Mouse (Mus musculus) forebrain, embryonic 15.5 days (tissue): ENCODE results near the gene Chmp6. TPM values are rescaled to one million over a fixed set of nuclear protein-coding genes. Genes with fewer than 3 reads are reported as not detected.

Experiments
- ATAC-seq: fragments of 200-750 bp; cut with Nextera tagmentation; replicated peaks from 2 replicates; pipeline ENCODE4 v1.8.0; 2017; ENCODE audit warnings: mild to moderate bottlenecking, moderate TSS enrichment, moderate library complexity
- H3K27ac ChIP-seq: fragments of 300-500 bp; sonication (generic); replicated peaks from 2 replicates; pipeline ENCODE4 v1.5.1; 2015; ENCODE audit warnings: mild to moderate bottlenecking, inconsistent platforms
- H3K27me3 ChIP-seq: fragments of 300-500 bp; sonication (generic); 2 replicates; pipeline ENCODE4 v1.6.1; 2015; ENCODE audit warnings: inconsistent platforms
- H3K36me3 ChIP-seq: fragments of 300-500 bp; sonication (generic); 2 replicates; pipeline ENCODE4 v1.6.1; 2015; ENCODE audit warnings: mild to moderate bottlenecking, inconsistent platforms
- H3K4me1 ChIP-seq: fragments of 300-500 bp; sonication (generic); 2 replicates; pipeline ENCODE4 v1.6.1; 2015; ENCODE audit warnings: inconsistent platforms
- H3K4me2 ChIP-seq: fragments of 300-500 bp; sonication (generic); replicated peaks from 2 replicates; pipeline ENCODE4 v1.6.1; 2015; ENCODE audit warnings: mild to moderate bottlenecking, inconsistent platforms
- H3K4me3 ChIP-seq: fragments of 300-500 bp; sonication (generic); 2 replicates; pipeline ENCODE4 v1.5.1; 2015; ENCODE audit warnings: mild to moderate bottlenecking, inconsistent platforms
- H3K9ac ChIP-seq: fragments of 300-500 bp; sonication (generic); replicated peaks from 2 replicates; pipeline ENCODE4 v1.6.1; 2015; ENCODE audit warnings: mild to moderate bottlenecking, inconsistent platforms
- H3K9me3 ChIP-seq: fragments of 300-500 bp; sonication (generic); 2 replicates; pipeline ENCODE4 v1.6.1; 2016; ENCODE audit warnings: inconsistent platforms
- WGBS: fragments of 180-500 bp; shearing (Covaris S2); methylation state at CpG from one replicate; pipeline ENCODE4 v1.1.7; 2015; ENCODE audit warnings: mixed read lengths; 5-methylcytosine and 5-hydroxymethylcytosine counted together
- polyA plus RNA-seq: library from polyadenylated mRNA; unstranded; fragments of >200 nt; fragmentation: Nextera tagmentation; extraction: Ambion mirVana; gene quantifications from 2 replicates; pipeline ENCODE4 v1.2.1, GENCODE M21; 2015

The Chmp6 gene
- polyA plus RNA-seq, result 94.2 and 95.7 TPM in 2 replicates

GRCm38 (mm10) chr11:119913291-119913934 is at the start of gene Chmp6:
Chmp6 (plus strand) TSS chr11:119913441.
- peak within 1 kb of the TSS; percentile 94 for H3K4me3 ChIP-seq

GRCm38 (mm10) chr11:119866837-119867236 is 46.4 kb upstream of the Chmp6 start:
- H3K4me1 ChIP-seq, result 0 out of 2 replicates have a peak, but pooled peaks cover 1% of the 10 kb centered on the region
- WGBS, result 84% methylated on average over 6 of the region's 6 CpGs
- H3K4me2 ChIP-seq, result no peak overlapping the region
- no peaks in the 10 kb centered on the region for H3K27me3 ChIP-seq
- 0 out of 2 replicates have a peak, but pooled peaks cover 2% of the 10 kb centered on the region for H3K36me3 ChIP-seq
- ATAC-seq, result no peak
- no peak overlapping the region for H3K9ac ChIP-seq
- H3K9me3 ChIP-seq, result no peaks in the 10 kb centered on the region
- H3K4me3 ChIP-seq, result no peak overlapping the region
- H3K27ac ChIP-seq, result no peak overlapping the region

More at GRCm38 (mm10) chr11:119913291-119913934, at the start of gene Chmp6:
- peaks cover 8% of the 10 kb centered on the region for H3K27me3 ChIP-seq
- H3K4me1 ChIP-seq, result peaks cover 36% of the 10 kb centered on the region
- under 1% methylated on average over 48 of the region's 48 CpGs for WGBS
- peak within 1 kb of the TSS; percentile 74 for H3K27ac ChIP-seq
- peaks cover 17% of the 10 kb centered on the region for H3K36me3 ChIP-seq
- no peaks in the 10 kb centered on the region for H3K9me3 ChIP-seq
- H3K9ac ChIP-seq, result peak within 1 kb of the TSS; percentile 96
- peak; percentile 75 for ATAC-seq
- H3K4me2 ChIP-seq, result peak within 1 kb of the TSS; percentile 95

- Histone ChIP-seq H3K9ac (no peak overlapping the region), H3K4me1 (no peaks in the 10 kb centered on the region), H3K4me2 (no peak overlapping the region), H3K4me3 (no peak overlapping the region), H3K27me3 (no peaks in the 10 kb centered on the region), H3K36me3 (peaks cover 14% of the 10 kb centered on the region), H3K27ac (no peak overlapping the region), H3K9me3 (no peaks in the 10 kb centered on the region)
- WGBS, result 80% methylated on average over 3 of the region's 3 CpGs
- ATAC-seq, result no peak
These were observed 45.1 kb upstream of the Chmp6 start for GRCm38 (mm10) chr11:119868138-119868537.

GRCm38 (mm10) chr11:119868556-119868955 is 44.7 kb upstream of the Chmp6 start:
- 92% methylated on average over 4 of the region's 4 CpGs for WGBS
- Histone ChIP-seq H3K27ac (no peak overlapping the region), H3K36me3 (peaks cover 18% of the 10 kb centered on the region), H3K4me2 (no peak overlapping the region), H3K4me1 (no peaks in the 10 kb centered on the region), H3K9ac (no peak overlapping the region), H3K4me3 (no peak overlapping the region), H3K27me3 (no peaks in the 10 kb centered on the region), H3K9me3 (no peaks in the 10 kb centered on the region)
- ATAC-seq, result no peak

GRCm38 (mm10) chr11:119871141-119871540 is 42.1 kb upstream of the Chmp6 start:
- H3K27me3 ChIP-seq, result no peaks in the 10 kb centered on the region
- no peak overlapping the region for H3K4me3 ChIP-seq
- H3K9ac ChIP-seq, result no peak overlapping the region
- no peaks in the 10 kb centered on the region for H3K9me3 ChIP-seq
- H3K36me3 ChIP-seq, result peaks cover 25% of the 10 kb centered on the region
- no peak overlapping the region for H3K4me2 ChIP-seq
- no peak for ATAC-seq
- H3K27ac ChIP-seq, result no peak overlapping the region
- H3K4me1 ChIP-seq, result no peaks in the 10 kb centered on the region
- 87% methylated on average over 7 of the region's 7 CpGs for WGBS

- H3K4me2 ChIP-seq, result no peak overlapping the region
- H3K27ac ChIP-seq, result no peak overlapping the region
- H3K27me3 ChIP-seq, result no peaks in the 10 kb centered on the region
- ATAC-seq, result no peak
- no peaks in the 10 kb centered on the region for H3K4me1 ChIP-seq
- WGBS, result 94% methylated on average over 4 of the region's 4 CpGs
- no peak overlapping the region for H3K9ac ChIP-seq
- no peak overlapping the region for H3K4me3 ChIP-seq
- H3K9me3 ChIP-seq, result no peaks in the 10 kb centered on the region
- H3K36me3 ChIP-seq, result peaks cover 32% of the 10 kb centered on the region
These were observed 39.6 kb upstream of the Chmp6 start for GRCm38 (mm10) chr11:119873643-119874042.

GRCm38 (mm10) chr11:119874841-119875240 is 38.4 kb upstream of the Chmp6 start:
- 78% methylated on average over 1 of the region's 1 CpGs for WGBS
- Histone ChIP-seq H3K4me2 (no peak overlapping the region), H3K36me3 (peaks cover 32% of the 10 kb centered on the region), H3K27ac (no peak overlapping the region), H3K4me1 (no peaks in the 10 kb centered on the region), H3K9ac (no peak overlapping the region), H3K9me3 (no peaks in the 10 kb centered on the region), H3K4me3 (no peak overlapping the region), H3K27me3 (no peaks in the 10 kb centered on the region)
- no peak for ATAC-seq

- H3K4me1 ChIP-seq, result no peaks in the 10 kb centered on the region
- 89% methylated on average over 9 of the region's 9 CpGs for WGBS
- no peaks in the 10 kb centered on the region for H3K27me3 ChIP-seq
- H3K9ac ChIP-seq, result no peak overlapping the region
- no peaks in the 10 kb centered on the region for H3K9me3 ChIP-seq
- H3K4me3 ChIP-seq, result no peak overlapping the region
- H3K4me2 ChIP-seq, result no peak overlapping the region
- no peak overlapping the region for H3K27ac ChIP-seq
- no peak for ATAC-seq
- peaks cover 32% of the 10 kb centered on the region for H3K36me3 ChIP-seq
These were observed 37.6 kb upstream of the Chmp6 start for GRCm38 (mm10) chr11:119875685-119876084.

- 91% methylated on average over 7 of the region's 7 CpGs for WGBS
- H3K4me3 ChIP-seq, result no peak overlapping the region
- H3K27ac ChIP-seq, result no peak overlapping the region
- no peaks in the 10 kb centered on the region for H3K27me3 ChIP-seq
- H3K4me1 ChIP-seq, result no peaks in the 10 kb centered on the region
- no peak for ATAC-seq
- H3K9ac ChIP-seq, result no peak overlapping the region
- no peaks in the 10 kb centered on the region for H3K9me3 ChIP-seq
- H3K4me2 ChIP-seq, result no peak overlapping the region
- H3K36me3 ChIP-seq, result peaks cover 28% of the 10 kb centered on the region
These were observed 36.1 kb upstream of the Chmp6 start for GRCm38 (mm10) chr11:119877124-119877523.

GRCm38 (mm10) chr11:119879573-119879972 is 33.7 kb upstream of the Chmp6 start:
- H3K27me3 ChIP-seq, result no peaks in the 10 kb centered on the region
- no peak overlapping the region for H3K4me3 ChIP-seq
- H3K9me3 ChIP-seq, result no peaks in the 10 kb centered on the region
- no peak overlapping the region for H3K4me2 ChIP-seq
- no peak overlapping the region for H3K9ac ChIP-seq
- peaks cover 8% of the 10 kb centered on the region; the same call in 1 of the 2 replicates for H3K36me3 ChIP-seq
- H3K4me1 ChIP-seq, result no peaks in the 10 kb centered on the region
- H3K27ac ChIP-seq, result no peak overlapping the region
- WGBS, result 93% methylated on average over 5 of the region's 5 CpGs
- ATAC-seq, result no peak

GRCm38 (mm10) chr11:119883646-119884045 is 29.6 kb upstream of the Chmp6 start:
- no peaks in the 10 kb centered on the region for H3K9me3 ChIP-seq
- H3K4me1 ChIP-seq, result no peaks in the 10 kb centered on the region
- H3K9ac ChIP-seq, result no peak overlapping the region
- no peak for ATAC-seq
- H3K4me3 ChIP-seq, result no peak overlapping the region
- no peak overlapping the region for H3K27ac ChIP-seq
- H3K27me3 ChIP-seq, result no peaks in the 10 kb centered on the region
- peaks cover 15% of the 10 kb centered on the region for H3K36me3 ChIP-seq
- no peak overlapping the region for H3K4me2 ChIP-seq
- 76% methylated on average over 2 of the region's 2 CpGs for WGBS

- Histone ChIP-seq H3K36me3 (peaks cover 36% of the 10 kb centered on the region), H3K4me2 (no peak overlapping the region), H3K27me3 (no peaks in the 10 kb centered on the region)
These were observed 23.3 kb upstream of the Chmp6 start for GRCm38 (mm10) chr11:119889966-119890365.

More at GRCm38 (mm10) chr11:119889966-119890365, 23.3 kb upstream of the Chmp6 start:
- Histone ChIP-seq H3K9me3 (no peaks in the 10 kb centered on the region), H3K9ac (no peak overlapping the region), H3K4me3 (no peak overlapping the region), H3K4me1 (peaks cover 22% of the 10 kb centered on the region), H3K27ac (no peak overlapping the region)
- 96% methylated on average over 3 of the region's 3 CpGs for WGBS
- ATAC-seq, result no peak
